Mouse (Mus musculus) olfactory bulb, adult 2 months (tissue): Measurements from ENCODE around the gene Olfr675. TPM values are rescaled to one million over a fixed set of nuclear protein-coding genes. Genes with fewer than 3 reads are reported as not detected.
"Not testable (repeated sequence)": the region's sequence is repeated elsewhere in the genome, so short reads cannot be mapped to it uniquely, and the experiment has no call there.

Experiments
- H3K27ac ChIP-seq: fragments of 200-500 bp; 2 replicates; pipeline ENCODE4 v1.5.1; 2012; ENCODE audit warnings: low read depth, low read length; ENCODE audit not compliant: insufficient read depth
- H3K4me1 ChIP-seq: fragments of 200-500 bp; 2 replicates; pipeline ENCODE4 v1.6.1; 2012; ENCODE audit warnings: low read length; ENCODE audit not compliant: control insufficient read depth, insufficient read depth
- H3K4me3 ChIP-seq: fragments of 200-500 bp; 2 replicates; pipeline ENCODE4 v1.5.1; 2012; ENCODE audit warnings: mild to moderate bottlenecking, low read depth, low read length, moderate library complexity; ENCODE audit not compliant: insufficient read depth
- CTCF ChIP-seq: fragments of 200-500 bp; IDR thresholded peaks from 2 replicates; pipeline ENCODE4 v1.5.1; 2012; ENCODE audit warnings: low read depth, mild to moderate bottlenecking, low read length, moderate library complexity; ENCODE audit not compliant: insufficient read depth
- POLR2A ChIP-seq: fragments of 200-500 bp; IDR thresholded peaks from 2 replicates; pipeline ENCODE4 v1.6.1; 2012; ENCODE audit warnings: mild to moderate bottlenecking, low read depth, low read length, moderate library complexity; ENCODE audit not compliant: insufficient read depth
- WGBS: fragments of 180-500 bp; shearing (Covaris S2); methylation state at CpG from one replicate; pipeline ENCODE4 v1.1.7; 2018; 5-methylcytosine and 5-hydroxymethylcytosine counted together
- polyA plus RNA-seq: library from polyadenylated mRNA; stranded (reverse); fragments of >200 nt; gene quantifications from 2 replicates; pipeline ENCODE4 v1.2.4, GENCODE M21; 2012; ENCODE audit warnings: low replicate concordance; ENCODE audit not compliant: missing spikeins, insufficient read depth, insufficient read length

Gene Olfr675
- not detected in 2 replicates for polyA plus RNA-seq

DNA sequence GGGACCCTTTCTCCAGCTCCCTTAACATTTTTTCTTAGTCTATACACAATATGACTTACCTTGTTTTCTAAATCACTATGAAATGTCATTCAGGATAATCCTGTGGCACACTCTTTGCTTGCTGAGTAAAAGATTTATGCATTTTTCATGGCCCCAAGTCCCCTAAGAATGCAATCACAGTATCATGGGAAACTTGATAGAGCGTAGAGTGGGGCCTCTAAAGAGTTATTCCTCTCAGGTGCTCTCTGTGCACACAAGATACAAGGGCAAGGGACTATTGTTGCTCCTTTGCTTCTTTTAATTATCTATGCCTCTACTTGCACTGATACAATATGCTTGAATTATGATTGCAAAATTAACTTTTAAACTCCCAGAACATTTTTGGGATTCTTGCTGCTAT lies at the start of gene Olfr675:
Gene Olfr675 (minus strand): TSS at position 101 of the 400 bp plus-strand sequence.
- Histone ChIP-seq H3K4me1 (no peaks in the 10 kb centered on the region), H3K27ac (no peak within 1 kb of the TSS), H3K4me3 (no peak within 1 kb of the TSS)
- 80% methylated on average over 1 of the region's 1 CpGs for WGBS
- TF ChIP-seq CTCF (no peak), POLR2A (no peak)

DNA sequence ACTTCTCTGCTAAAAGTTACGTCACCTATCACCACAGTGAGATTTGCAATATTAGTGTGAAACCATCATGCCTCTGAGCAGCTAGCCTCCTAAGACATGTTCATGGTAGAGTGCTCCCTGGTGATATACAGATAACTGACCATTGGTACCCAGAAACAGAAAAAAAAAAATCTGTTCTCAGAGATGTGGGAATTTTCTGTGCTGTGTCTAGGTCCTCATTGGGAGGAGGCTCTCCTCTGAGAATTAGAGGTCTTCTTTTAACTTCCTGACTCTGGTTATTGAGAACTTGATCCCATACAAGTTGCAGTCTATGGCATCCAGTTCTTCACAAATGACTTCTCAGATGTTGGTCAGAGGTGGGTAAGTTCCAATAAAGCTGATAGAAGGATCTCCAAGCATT lies 35.9 kb upstream of the Olfr675 start, which contains the start of gene Olfr678:
Gene Olfr678 (plus strand): TSS at position 301 of the 400 bp plus-strand sequence.
- H3K4me3 ChIP-seq, result no peak within 1 kb of the TSS
- H3K27ac ChIP-seq, result no peak within 1 kb of the TSS
- WGBS, result 88% methylated on average over 1 of the region's 1 CpGs
- H3K4me1 ChIP-seq, result no peaks in the 10 kb centered on the region
- TF ChIP-seq POLR2A (no peak), CTCF (no peak)

DNA sequence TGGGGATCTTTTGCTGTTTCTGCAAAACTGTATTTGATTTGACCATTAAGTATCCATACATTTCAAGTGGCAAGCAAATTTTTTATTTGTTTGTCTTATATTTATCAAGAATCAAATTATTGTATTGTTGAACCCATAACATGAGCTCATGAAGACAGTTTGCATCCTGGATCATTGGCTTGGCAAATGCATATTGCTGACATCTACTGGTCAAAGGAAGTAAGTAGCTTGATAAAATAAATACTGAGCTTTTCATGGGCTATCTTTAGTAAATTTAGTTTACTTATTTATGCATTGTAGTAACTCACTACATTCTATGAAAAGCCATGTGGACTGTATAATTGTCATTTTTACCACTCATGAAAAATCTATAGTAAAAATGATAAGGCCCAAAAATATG lies 30.7 kb upstream of the Olfr675 start:
- H3K4me3 ChIP-seq, result no peak overlapping the region
- no peak for TF ChIP-seq CTCF
- no peak for TF ChIP-seq POLR2A
- no peaks in the 10 kb centered on the region for H3K4me1 ChIP-seq
- H3K27ac ChIP-seq, result no peak overlapping the region

DNA sequence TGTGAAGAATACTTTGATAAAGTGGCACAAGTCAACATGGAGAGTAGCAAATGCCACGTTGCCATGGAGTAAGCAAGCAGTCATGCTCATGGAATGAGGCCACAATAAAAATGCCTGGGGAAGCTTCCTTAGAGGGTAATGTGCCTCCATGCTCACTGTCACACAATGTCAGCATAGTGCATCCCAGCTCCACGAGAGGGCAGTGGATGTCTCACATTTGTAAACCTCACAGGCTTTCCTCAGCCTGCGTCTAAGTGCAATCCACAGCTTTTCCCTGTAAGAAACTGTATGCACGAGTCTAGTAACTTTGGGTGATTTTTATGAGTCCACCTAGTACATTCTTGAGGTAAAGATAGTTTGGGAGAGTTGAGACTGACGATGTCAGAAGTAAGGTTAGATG lies 5.6 kb upstream of the Olfr675 start:
- not testable (repeated sequence) for H3K4me1 ChIP-seq, H3K4me3 ChIP-seq, H3K27ac ChIP-seq
- WGBS, result 58% methylated on average over 5 of the region's 5 CpGs

DNA sequence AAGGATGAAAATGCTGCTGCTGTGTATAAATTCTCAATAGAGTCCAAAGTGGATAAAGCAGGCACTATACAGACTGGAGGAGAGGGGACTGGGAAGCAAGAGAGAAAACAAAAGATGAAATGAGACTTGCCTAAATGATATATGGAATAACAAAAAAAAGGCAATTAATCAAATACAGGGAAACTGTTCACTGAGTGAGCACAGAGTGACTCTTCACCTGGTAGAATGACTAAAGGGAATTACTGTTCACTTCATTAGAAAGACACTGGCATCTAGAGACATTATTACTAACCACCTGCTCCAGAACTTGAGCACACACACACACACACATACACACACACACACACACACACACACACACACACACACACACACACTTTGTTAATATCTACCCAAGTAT lies 4.1 kb upstream of the Olfr675 start, which contains the start of gene Olfr676:
Gene Olfr676 (plus strand): TSS at position 301 of the 400 bp plus-strand sequence.
- H3K27ac ChIP-seq, result no peak within 1 kb of the TSS
- H3K4me1 ChIP-seq, result no peaks in the 10 kb centered on the region
- TF ChIP-seq POLR2A (no peak), CTCF (no peak)
- no peak within 1 kb of the TSS for H3K4me3 ChIP-seq

DNA sequence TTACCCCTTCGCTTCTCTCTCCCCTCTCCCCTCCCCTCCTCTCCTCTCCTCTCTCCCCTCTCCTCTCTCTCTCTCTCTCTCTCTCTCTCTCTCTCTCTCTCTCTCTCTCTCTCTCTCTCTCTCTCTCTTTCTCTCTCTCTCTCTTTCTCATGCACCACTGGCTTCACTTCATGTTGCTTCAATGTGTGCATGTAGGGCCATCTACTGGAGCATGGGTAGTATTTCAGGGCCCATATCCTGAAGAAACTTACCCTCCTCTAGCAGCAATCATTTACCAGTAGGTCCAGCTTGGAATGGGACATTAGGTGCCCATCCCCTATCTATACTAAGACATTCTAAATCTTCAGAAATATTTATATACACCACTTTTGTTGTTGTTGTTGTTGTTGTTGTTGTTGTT lies 5.7 kb downstream of the Olfr675 start:
- Histone ChIP-seq H3K4me1 (no peaks in the 10 kb centered on the region), H3K27ac (no peak overlapping the region), H3K4me3 (no peak overlapping the region)
- 67% methylated on average over 1 of the region's 1 CpGs for WGBS
- TF ChIP-seq CTCF (no peak), POLR2A (no peak)

DNA sequence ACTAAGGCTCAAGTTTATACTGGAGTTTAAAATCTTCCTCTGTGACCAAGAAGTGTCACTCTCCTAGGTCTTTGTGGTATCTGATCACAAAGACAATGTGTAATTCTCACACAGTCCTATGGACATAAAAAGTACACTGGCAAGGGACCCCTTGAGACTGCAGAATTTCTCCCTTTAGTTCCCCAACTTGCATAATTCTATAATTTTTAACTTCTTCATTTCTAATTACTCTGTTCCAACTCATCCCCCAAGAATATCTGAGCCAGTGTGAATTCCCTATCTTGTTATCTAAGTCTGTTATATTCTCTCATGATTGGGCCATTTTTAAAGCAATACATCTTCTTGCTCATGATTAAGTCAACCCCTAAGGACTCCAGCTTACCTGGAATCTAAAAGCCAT lies 26.3 kb downstream of the Olfr675 start, which contains the start of gene Olfr672:
Gene Olfr672 (minus strand): TSS at position 101 of the 400 bp plus-strand sequence.
- no peaks in the 10 kb centered on the region for H3K4me1 ChIP-seq
- no peak for TF ChIP-seq CTCF
- TF ChIP-seq POLR2A, result no peak
- H3K27ac ChIP-seq, result no peak within 1 kb of the TSS
- no peak within 1 kb of the TSS for H3K4me3 ChIP-seq

DNA sequence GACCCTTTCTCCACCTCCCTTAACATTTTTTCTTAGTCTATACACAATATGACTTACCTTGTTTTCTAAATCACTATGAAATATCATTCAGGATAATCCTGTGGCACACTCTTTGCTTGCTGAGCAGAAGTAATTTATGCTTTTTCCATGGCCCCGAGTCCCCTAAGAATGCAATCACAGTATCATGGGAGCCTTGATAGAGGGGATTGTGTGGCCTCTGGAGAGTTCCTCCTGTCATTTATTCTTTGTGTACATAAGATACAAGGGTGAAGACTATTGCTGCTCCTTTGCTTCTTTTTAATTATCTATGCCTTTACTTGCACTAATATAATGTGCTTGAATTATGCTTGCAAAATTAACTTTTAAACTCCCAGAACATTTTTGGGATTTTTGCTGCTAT lies 49.2 kb downstream of the Olfr675 start, which contains the start of gene Olfr671:
Gene Olfr671 (minus strand): TSS at position 101 of the 400 bp plus-strand sequence.
- no peaks in the 10 kb centered on the region for H3K4me1 ChIP-seq
- WGBS, result 70% methylated on average over 1 of the region's 1 CpGs
- no peak within 1 kb of the TSS for H3K4me3 ChIP-seq
- no peak within 1 kb of the TSS for H3K27ac ChIP-seq
- TF ChIP-seq POLR2A (no peak), CTCF (no peak)

DNA sequence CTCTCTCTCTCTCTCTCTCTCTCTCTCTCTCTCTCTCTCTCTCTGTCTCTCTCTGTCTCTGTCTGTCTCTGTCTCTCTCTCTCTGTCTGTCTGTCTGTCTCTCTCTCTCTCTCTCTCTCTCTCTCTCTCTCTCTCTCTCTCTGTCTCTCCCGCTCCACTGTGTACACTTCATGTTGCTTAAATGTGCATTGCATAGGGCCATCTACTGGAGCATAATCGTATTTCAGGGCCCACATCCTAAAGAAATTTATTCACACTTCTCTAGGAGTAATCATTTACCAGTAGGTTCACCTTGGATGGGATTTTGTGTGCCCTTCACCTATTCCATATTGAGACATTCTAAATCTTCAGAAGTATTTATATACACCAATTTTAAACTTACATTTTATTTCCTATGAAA lies 55.8 kb downstream of the Olfr675 start:
- 60% methylated on average over 2 of the region's 2 CpGs for WGBS

More for the DNA sequence above, 55.8 kb downstream of the Olfr675 start:
- not testable (repeated sequence) for H3K4me1 ChIP-seq, H3K4me3 ChIP-seq, H3K27ac ChIP-seq

Other genes starting within 250 kb of the Olfr675 start
- not detected in 2 replicates for gene Usp17lb, start 185.9 kb downstream of the Olfr675 start, polyA plus RNA-seq
- not detected in 2 replicates for gene Usp17la, start 171.5 kb downstream of the Olfr675 start, polyA plus RNA-seq
- gene Olfr665, start 150.4 kb downstream of the Olfr675 start, polyA plus RNA-seq, result not detected in 2 replicates
- not detected in 2 replicates for gene Olfr666, start 132.5 kb downstream of the Olfr675 start, polyA plus RNA-seq
- gene Olfr667, start 107.0 kb downstream of the Olfr675 start, polyA plus RNA-seq, result not detected in 2 replicates
- not detected in 2 replicates for gene Olfr668, start 100.4 kb downstream of the Olfr675 start, polyA plus RNA-seq
- not detected in 2 replicates for gene Olfr669, start 94.2 kb downstream of the Olfr675 start, polyA plus RNA-seq
- not detected in 2 replicates for gene Olfr670, start 65.8 kb downstream of the Olfr675 start, polyA plus RNA-seq
- not detected in 2 replicates for gene Olfr671, start 49.3 kb downstream of the Olfr675 start, polyA plus RNA-seq
- gene Olfr672, start 26.4 kb downstream of the Olfr675 start, polyA plus RNA-seq, result not detected in 2 replicates
- not detected in 2 replicates for gene Olfr676, start 4.2 kb upstream of the Olfr675 start, polyA plus RNA-seq
- not detected in 2 replicates for gene Olfr677, start 22.9 kb upstream of the Olfr675 start, polyA plus RNA-seq
- not detected in 2 replicates for gene Olfr678, start 36.0 kb upstream of the Olfr675 start, polyA plus RNA-seq
- gene Olfr679, start 52.7 kb upstream of the Olfr675 start, polyA plus RNA-seq, result not detected in 2 replicates
- not detected in 2 replicates for gene Olfr680-ps1, start 64.4 kb upstream of the Olfr675 start, polyA plus RNA-seq
- gene Olfr681, start 88.4 kb upstream of the Olfr675 start, polyA plus RNA-seq, result not detected in 2 replicates
- gene Olfr683, start 118.6 kb upstream of the Olfr675 start, polyA plus RNA-seq, result not detected in 2 replicates
- not detected in 2 replicates for gene Olfr684, start 135.2 kb upstream of the Olfr675 start, polyA plus RNA-seq
- not detected in 2 replicates for gene Olfr685, start 157.6 kb upstream of the Olfr675 start, polyA plus RNA-seq
- not detected in 2 replicates for gene Olfr686, start 179.0 kb upstream of the Olfr675 start, polyA plus RNA-seq